Mouse (Mus musculus) retina, postnatal 1 day (tissue): ENCODE data around the gene Dlgap4.

ENCODE experiments used
- DNase-seq: peaks from one replicate; pipeline ENCODE4 v3.0.0-alpha.2; 2012

Gene Dlgap4

DNA sequence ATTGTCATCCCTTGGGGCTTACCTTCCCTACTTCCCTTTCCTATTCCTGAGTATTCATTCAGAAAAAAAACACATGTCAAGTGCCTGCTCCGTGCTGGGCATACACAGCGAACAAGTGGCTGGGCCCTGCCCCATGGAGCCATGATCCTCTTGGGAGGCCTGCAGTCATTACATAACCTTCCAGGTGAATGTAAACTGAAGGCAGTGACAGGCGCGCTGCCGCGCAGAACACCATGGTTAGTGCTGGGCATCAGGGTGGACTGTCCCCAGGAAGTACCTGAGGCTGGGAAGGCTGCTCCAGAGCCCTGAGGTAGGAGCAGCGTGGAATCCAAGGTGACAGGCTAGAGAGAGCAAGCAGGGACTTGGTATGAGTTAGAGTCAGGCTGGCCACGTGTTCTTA is 7.4 kb downstream of the Dlgap4 start:
- no peak for DNase-seq

GRCm38 (mm10) chr2:156621449-156621848 is 7.9 kb downstream of the Dlgap4 start:
- no peak for DNase-seq

- no peak for DNase-seq
These were observed 8.7 kb downstream of the Dlgap4 start for GRCm38 (mm10) chr2:156622192-156622591.

DNA sequence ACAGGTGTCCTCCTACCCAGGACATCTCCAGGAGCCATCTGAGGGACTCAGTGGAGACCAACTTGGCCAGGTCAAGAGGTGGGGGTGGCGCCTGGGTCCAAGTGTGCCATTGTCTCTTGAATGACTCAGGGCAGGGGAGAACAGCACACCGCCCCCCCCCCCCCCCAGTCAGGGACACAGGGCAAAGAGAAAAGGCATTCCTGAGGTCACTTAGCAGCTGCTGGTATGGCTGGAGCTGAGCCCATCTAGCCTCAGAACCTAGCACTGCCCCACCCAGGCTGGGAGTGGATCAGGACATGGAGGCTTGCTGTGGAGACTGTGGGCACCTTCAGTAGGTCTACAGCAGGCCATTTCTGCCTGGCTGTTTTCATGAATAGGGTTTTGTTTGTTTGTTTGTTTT is 9.7 kb downstream of the Dlgap4 start:
- no peak for DNase-seq

DNA sequence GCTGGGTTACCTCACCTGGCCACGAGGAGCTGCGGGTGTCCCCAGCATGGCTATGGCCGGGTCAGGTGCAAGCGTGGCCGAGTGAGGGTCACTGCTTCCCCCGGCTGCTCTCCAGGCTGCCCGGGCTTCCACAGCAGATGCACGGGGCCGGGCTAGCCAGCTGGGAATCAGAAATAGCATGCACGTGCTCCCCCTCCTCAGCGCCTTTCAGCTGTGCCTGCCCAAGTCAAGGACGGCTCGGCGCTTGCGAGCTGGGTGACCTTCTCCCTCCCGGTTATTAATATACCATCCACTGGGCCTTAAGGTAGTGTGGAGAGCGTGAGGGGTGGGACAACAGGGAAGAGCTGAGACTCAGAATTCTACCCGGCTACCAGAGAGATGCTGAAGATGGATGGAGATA is 11.8 kb downstream of the Dlgap4 start:
- no peak for DNase-seq

GRCm38 (mm10) chr2:156626119-156626518 is 12.6 kb downstream of the Dlgap4 start:
- no peak for DNase-seq

DNA sequence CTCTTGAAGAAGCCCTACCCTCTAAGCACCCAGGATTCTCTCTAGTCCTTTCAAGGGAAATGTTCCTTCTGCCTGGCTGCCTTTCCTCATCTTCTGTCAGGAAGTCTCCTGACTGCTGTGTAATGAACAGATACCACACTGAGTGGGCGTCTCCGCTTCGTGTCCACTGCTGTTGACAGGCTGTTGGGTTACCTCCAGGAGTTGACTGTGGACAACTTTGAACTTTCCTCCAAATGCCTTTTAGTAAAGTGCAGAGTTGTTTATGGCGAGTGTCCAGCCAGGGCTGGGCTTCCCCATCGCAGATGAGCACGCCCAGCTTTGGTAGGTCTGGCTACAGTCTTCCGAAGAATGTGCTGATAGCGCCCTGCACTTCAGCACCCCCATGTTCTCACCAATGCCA is 13.0 kb downstream of the Dlgap4 start:
- no peak for DNase-seq

- no peak for DNase-seq
These were observed 14.4 kb downstream of the Dlgap4 start for GRCm38 (mm10) chr2:156627917-156628316.

DNA sequence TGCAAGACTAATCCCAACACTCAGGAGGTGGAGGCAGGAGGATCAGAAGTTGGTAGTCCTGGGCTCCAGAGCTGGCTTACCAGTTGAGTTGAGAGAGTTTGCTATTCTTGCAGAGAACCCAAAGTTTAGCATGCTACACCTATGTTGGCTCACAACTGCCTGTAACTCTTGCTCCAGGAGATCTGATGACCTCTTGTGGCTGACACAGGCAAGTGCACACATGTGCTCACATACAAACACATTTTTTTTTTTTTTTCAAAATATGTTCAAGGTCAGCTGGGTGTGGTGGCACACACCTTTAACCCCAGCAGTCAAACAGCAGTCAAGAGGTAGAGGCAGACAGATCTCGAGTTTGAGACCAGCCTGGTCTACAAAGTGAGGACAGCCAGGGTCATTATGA is 16.8 kb downstream of the Dlgap4 start:
- no peak for DNase-seq

DNA sequence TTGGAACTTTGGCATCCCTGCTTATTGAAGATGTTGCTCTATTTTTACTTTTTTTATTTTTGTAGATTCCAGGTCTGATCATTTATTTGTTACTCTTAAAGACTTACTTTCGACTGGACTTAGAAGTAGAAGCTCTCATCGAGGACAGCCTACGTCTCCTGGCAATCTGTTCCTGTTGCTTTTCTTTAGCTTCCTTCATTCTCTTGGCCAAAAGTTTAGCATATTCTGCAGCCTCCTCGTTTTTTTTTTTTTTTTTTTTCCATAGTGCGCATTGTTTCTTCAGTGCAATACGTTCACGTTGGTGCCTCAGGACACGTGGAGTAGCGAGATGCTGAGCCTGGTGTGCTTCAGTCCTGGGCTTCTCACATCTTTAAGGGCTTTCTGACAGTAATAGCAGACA is 19.2 kb downstream of the Dlgap4 start:
- DNase-seq: no peak

- no peak for DNase-seq
These were observed 21.6 kb downstream of the Dlgap4 start for GRCm38 (mm10) chr2:156635091-156635490.

GRCm38 (mm10) chr2:156641141-156641540 is 27.6 kb downstream of the Dlgap4 start:
- no peak for DNase-seq

GRCm38 (mm10) chr2:156642931-156643330 is 29.4 kb downstream of the Dlgap4 start:
- DNase-seq: no peak

DNA sequence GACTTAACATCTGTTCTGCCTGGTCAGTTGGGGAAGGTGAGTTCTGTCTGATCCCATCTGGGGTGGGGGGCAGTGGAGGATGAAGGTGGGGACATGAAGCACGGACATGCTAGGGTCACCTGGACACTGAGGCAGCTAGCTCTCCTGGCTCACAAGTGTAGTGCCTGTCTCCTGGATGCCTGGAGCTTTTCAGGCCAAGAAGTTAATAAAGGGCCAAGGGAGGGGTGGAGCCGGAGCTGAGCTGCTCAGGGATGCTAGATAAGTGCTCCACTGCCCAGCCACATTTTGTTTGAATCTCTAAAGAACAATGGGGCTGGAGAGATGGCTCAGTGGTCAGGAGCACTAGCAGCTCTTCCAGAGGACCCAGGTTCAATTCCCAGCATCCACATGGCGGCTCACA is 29.9 kb downstream of the Dlgap4 start:
- DNase-seq: no peak

DNA sequence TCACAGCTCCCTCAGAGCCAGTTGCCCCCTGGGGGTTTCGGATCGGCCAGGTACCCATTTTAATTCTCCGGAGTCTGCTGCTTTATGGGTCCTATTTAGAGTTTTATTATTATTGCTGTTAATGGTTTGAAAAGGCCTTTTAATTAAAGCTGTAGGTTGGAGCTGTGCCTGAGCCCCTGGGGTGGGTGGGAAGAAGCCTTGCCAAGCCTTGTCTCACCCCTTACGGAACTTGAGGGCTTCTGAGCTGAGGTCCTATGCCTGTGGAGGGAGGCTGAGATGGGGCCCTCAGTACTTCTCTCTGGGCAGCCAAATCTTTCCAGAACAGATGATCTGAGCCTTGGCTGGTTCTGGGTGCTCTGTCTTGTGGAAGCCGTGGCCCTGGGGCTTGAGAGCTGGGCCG is 31.6 kb downstream of the Dlgap4 start:
- DNase-seq: no peak

- no peak for DNase-seq
These were observed 33.4 kb downstream of the Dlgap4 start for GRCm38 (mm10) chr2:156646877-156647276.

DNA sequence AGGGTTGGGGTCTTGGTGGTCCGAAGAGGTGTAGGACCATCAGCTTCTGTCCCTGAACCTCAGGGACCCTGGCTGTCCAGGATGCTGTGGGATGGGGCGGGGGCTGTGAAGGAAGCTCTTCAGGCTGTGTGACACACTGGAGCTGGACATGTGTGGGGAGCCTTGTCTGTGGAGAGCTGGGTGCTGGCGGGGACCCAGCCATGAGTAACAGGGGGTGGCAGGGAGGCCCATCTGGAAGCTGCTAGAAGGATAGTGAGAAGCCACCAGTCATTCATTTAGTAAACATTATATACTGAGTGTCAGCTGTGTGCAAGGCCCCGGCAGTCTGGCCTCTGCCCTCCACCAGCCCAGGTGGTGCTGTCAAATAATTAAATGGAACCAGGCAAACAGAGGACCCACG is 34.5 kb downstream of the Dlgap4 start:
- no peak for DNase-seq

DNA sequence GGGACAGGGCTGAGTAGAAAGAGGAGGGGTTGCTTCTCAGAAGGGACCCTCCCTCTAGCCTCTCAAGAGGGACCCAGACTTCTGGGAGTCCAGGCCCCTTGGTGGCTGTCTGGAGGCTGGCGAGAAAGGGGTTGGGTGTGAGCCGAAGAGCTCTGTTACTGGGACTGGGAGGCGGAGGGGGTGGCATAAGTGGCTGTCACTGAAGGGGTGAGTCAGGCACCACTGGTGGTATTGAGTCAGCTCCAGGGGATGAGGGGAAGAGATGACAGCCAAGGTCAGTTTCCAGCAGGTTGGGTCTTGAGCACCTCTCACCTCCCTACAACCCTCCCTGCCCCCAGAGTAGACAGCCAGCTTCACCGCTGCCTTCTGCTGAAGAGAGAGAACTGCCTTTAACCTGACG is 35.9 kb downstream of the Dlgap4 start:
- DNase-seq: no peak

DNA sequence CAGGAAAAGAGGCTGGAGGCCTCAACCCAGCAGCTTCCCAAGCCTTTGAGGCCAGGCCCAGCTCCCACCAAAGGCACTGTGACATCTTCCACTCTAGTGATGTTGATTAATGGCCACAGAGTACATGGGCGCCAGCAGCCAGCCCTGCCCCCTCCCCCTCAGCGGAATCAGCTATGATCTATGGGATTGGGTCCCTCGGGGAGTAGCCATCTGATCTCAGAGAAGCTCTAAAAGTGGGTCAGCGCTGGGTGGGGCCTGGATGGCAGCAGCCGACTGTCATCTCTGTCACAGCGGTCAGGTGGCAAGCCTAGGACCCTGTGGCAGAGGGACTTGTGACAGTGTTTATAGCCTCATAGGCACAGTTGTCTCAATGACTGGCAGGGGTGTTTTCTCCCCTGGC is 37.5 kb downstream of the Dlgap4 start:
- DNase-seq: peak; percentile 90

GRCm38 (mm10) chr2:156652841-156653240 is 39.3 kb downstream of the Dlgap4 start:
- peak; percentile 70 for DNase-seq

DNA sequence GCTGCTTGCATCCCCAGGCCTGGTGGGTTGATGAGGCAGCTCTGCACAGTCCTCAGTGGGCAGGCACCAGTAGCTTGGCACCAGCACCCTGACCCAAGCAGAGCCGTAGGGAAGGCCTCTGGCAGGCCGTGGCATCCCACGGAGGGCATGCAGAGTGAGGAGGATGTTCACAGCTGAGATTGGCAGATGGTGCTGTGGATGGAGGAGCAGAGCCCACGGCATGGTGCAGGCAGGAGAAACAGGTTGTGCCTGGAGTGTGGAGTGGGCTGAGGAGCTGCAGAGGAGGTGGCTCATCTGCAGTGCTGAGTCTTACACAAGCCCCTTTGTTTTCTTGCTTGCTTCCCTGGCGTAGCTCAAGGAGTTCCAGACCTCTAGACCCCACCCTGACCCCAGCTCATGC is 40.6 kb downstream of the Dlgap4 start:
- DNase-seq: no peak

GRCm38 (mm10) chr2:156655626-156656025 is 42.1 kb downstream of the Dlgap4 start:
- no peak for DNase-seq

DNA sequence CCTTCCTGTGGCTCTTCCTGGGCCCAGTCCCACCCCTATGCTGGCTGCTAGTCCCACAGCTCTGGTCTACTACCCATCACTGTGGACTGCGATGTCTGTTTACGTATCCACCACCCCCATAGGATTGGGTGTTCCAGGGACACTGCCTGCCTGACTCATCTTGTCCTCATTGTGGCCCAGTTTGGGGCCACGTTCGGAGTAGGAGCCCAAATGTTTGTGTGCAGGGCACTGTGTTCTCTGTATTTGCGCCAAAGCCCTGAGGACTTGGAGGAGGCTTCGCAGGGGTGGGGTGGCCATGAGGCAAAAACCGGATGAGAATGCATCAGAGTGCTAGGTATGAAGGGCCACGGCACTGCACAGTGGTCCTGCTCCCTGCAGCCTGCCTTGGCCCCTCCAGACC is 44.0 kb downstream of the Dlgap4 start:
- no peak for DNase-seq

DNA sequence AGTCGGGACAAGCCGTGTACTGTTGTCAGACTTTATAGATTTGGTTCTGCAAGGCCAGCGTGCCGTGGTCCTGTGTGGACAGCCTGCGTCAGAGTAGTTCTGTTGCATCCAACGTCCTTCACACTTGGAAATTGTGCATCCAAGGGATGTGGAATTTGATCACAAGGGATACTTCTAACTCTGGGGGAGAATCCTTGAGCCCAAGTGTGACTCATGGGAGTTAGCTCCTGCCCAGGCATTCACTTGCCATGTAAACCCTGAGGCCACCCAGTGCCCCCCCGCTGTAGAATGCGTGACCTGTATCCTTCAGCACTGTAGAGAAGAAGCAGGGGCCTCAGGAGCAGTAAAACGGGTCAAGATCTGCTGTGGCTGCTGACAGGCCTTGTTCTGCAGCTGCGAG is 44.7 kb downstream of the Dlgap4 start:
- DNase-seq: no peak

- DNase-seq: no peak
These were observed 45.2 kb downstream of the Dlgap4 start for GRCm38 (mm10) chr2:156658751-156659150.

- DNase-seq: no peak
These were observed 46.5 kb downstream of the Dlgap4 start for GRCm38 (mm10) chr2:156659981-156660380.
